Mouse (Mus musculus) MEL (cell line): Measurements from ENCODE around the gene Reln. TPM values are rescaled to one million over a fixed set of nuclear protein-coding genes. Genes with fewer than 3 reads are reported as not detected.

Experiments
- DNase-seq: peaks from one replicate; pipeline ENCODE4 v3.0.0; 2011; ENCODE audit warnings: low read depth, low spot score
- H3K27ac ChIP-seq: 2 replicates; pipeline ENCODE4 v1.5.1; 2012; ENCODE audit warnings: low read depth, mild to moderate bottlenecking, control low read depth, low read length, moderate library complexity; ENCODE audit not compliant: control insufficient read depth
- H3K27me3 ChIP-seq, 2 experiments: fragments of 150-350 bp in 1 of 2; sonication (generic) in 1 of 2; 2 replicates each; pipeline ENCODE4 v1.6.1; 2012; ENCODE audit warnings: low read length in 2 of 2, mild to moderate bottlenecking in 2 of 2, improper control_type of control experiment in 1 of 2, moderate library complexity in 1 of 2; ENCODE audit not compliant: insufficient read depth in 2 of 2, control insufficient read depth in 1 of 2
- H3K36me3 ChIP-seq, 2 experiments: 2 replicates each; pipeline ENCODE4 v1.6.1; 2012 to 2014; ENCODE audit warnings: low read length in 2 of 2, improper control_type of control experiment in 1 of 2, inconsistent platforms in 1 of 2, mild to moderate bottlenecking in 1 of 2; ENCODE audit not compliant: insufficient read depth in 2 of 2, control insufficient read depth in 1 of 2
- H3K4me1 ChIP-seq, 2 experiments: fragments of 150-350 bp in 1 of 2; sonication (generic) in 1 of 2; 2 replicates each; pipeline ENCODE4 v1.6.1; 2012; ENCODE audit warnings: low read length in 2 of 2, improper control_type of control experiment in 1 of 2, mild to moderate bottlenecking in 1 of 2; ENCODE audit not compliant: insufficient read depth in 2 of 2, control insufficient read depth in 1 of 2
- H3K4me3 ChIP-seq, 2 experiments: fragments of 150-350 bp in 1 of 2; sonication (generic) in 1 of 2; 2 replicates each; pipeline ENCODE4 v1.5.1; 2012; ENCODE audit warnings: low read depth in 2 of 2, low read length in 2 of 2, mild to moderate bottlenecking in 2 of 2, moderate library complexity in 2 of 2, control low read depth in 1 of 2, improper control_type of control experiment in 1 of 2; ENCODE audit not compliant: control insufficient read depth in 1 of 2, insufficient read depth in 1 of 2
- H3K79me2 ChIP-seq: 2 replicates; pipeline ENCODE4 v1.6.1; 2012; ENCODE audit warnings: mild to moderate bottlenecking, low read length, moderate library complexity; ENCODE audit not compliant: control insufficient read depth, poor library complexity, insufficient read depth
- H3K9ac ChIP-seq: 2 replicates; pipeline ENCODE4 v1.6.1; 2012; ENCODE audit warnings: low read depth, mild to moderate bottlenecking, control low read depth, low read length, moderate library complexity; ENCODE audit not compliant: control insufficient read depth, poor library complexity, severe bottlenecking
- H3K9me3 ChIP-seq: fragments of 150-350 bp; sonication (generic); replicated peaks from 2 replicates; pipeline ENCODE4 v1.6.1; 2012; ENCODE audit warnings: mild to moderate bottlenecking, low read length, improper control_type of control experiment, moderate library complexity; ENCODE audit not compliant: insufficient read depth
- BHLHE40 ChIP-seq: IDR thresholded peaks from 2 replicates; pipeline ENCODE4 v1.6.1; 2012; ENCODE audit warnings: low read depth, mild to moderate bottlenecking, inconsistent platforms, low read length, improper control_type of control experiment, borderline replicate concordance
- GABPA ChIP-seq: IDR thresholded peaks from 2 replicates; pipeline ENCODE4 v1.6.1; 2012; ENCODE audit warnings: low read depth, mild to moderate bottlenecking, inconsistent platforms, low read length, improper control_type of control experiment, moderate library complexity
- GATA1 ChIP-seq: IDR thresholded peaks from 2 replicates; pipeline ENCODE4 v1.6.1; 2011; ENCODE audit warnings: low read depth, low read length, improper control_type of control experiment
- JUND ChIP-seq: IDR thresholded peaks from 2 replicates; pipeline ENCODE4 v1.6.1; 2011; ENCODE audit warnings: low read depth, mild to moderate bottlenecking, improper control_type of control experiment, low read length
- KAT2A ChIP-seq: conservative IDR thresholded peaks from 2 replicates; pipeline ENCODE4 v1.6.1; 2012; ENCODE audit warnings: low read depth, low read length, improper control_type of control experiment, inconsistent platforms
- MXI1 ChIP-seq: IDR thresholded peaks from 2 replicates; pipeline ENCODE4 v1.6.1; 2011; ENCODE audit warnings: mild to moderate bottlenecking, low read depth, low read length, improper control_type of control experiment
- NELFE ChIP-seq: IDR thresholded peaks from 2 replicates; pipeline ENCODE4 v1.6.1; 2011; ENCODE audit warnings: low read depth, low read length, improper control_type of control experiment
- SIN3A ChIP-seq: IDR thresholded peaks from 2 replicates; pipeline ENCODE4 v1.6.1; 2012; ENCODE audit warnings: low read length, improper control_type of control experiment, inconsistent platforms
- TAL1 ChIP-seq: IDR thresholded peaks from 2 replicates; pipeline ENCODE4 v1.6.1; 2012; ENCODE audit warnings: mild to moderate bottlenecking, inconsistent platforms, low read length, moderate library complexity, mixed read lengths
- USF1 ChIP-seq: IDR thresholded peaks from 2 replicates; pipeline ENCODE4 v1.6.1; 2014; ENCODE audit warnings: low read depth, mild to moderate bottlenecking, inconsistent platforms, low read length, improper control_type of control experiment, moderate library complexity
- USF2 ChIP-seq, 2 experiments: IDR thresholded peaks; 2 replicates each; pipeline ENCODE4 v1.6.1; 2011 to 2012; ENCODE audit warnings: improper control_type of control experiment in 2 of 2, low read length in 2 of 2, borderline replicate concordance in 1 of 2, inconsistent platforms in 1 of 2, low read depth in 1 of 2, mild to moderate bottlenecking in 1 of 2; ENCODE audit not compliant: insufficient read depth in 1 of 2
- ZC3H11A ChIP-seq: IDR thresholded peaks from 2 replicates; pipeline ENCODE4 v1.6.1; 2012; ENCODE audit warnings: low read depth, mild to moderate bottlenecking, inconsistent platforms, low read length, improper control_type of control experiment
- ZNF384 ChIP-seq: IDR thresholded peaks from 2 replicates; pipeline ENCODE4 v1.6.1; 2012; ENCODE audit warnings: low read depth, mild to moderate bottlenecking, inconsistent platforms, low read length, improper control_type of control experiment
- polyA plus RNA-seq, 2 experiments: library from polyadenylated mRNA; stranded (reverse) in 1 of 2; unstranded in 1 of 2; fragments of >175 nt in 1 of 2; fragments of >200 nt in 1 of 2; gene quantifications; 2 replicates each; pipeline versions ENCODE4 v1.2.1 to v1.2.4; 2012; ENCODE audit warnings: low replicate concordance in 2 of 2, low read depth in 1 of 2; ENCODE audit not compliant: insufficient read length in 2 of 2, insufficient read depth in 1 of 2, missing spikeins in 1 of 2
- total RNA-seq: library from RNA; depleted of rRNA; stranded (reverse); fragments of 300-350 nt; gene quantifications from 2 replicates; pipeline ENCODE4 v1.2.3, GENCODE M21; 2012

Reln gene
- total and polyA plus RNA-seq, 3 experiments: not detected

GRCm38 (mm10) chr5:22315990-22316389 lies 28.5 kb downstream of the Reln start:
- Histone ChIP-seq H3K36me3 (no peaks in the 10 kb centered on the region), H3K9me3 (no peaks in the 10 kb centered on the region), H3K27ac (no peak overlapping the region), H3K79me2 (no peaks in the 10 kb centered on the region), H3K4me1 (no peaks in the 10 kb centered on the region), H3K4me3 (no peak overlapping the region), H3K27me3 (no peaks in the 10 kb centered on the region), H3K9ac (no peak overlapping the region)
- TF ChIP-seq USF2 (IDR thresholded peaks at IDR 0.05; ENCODE audit: borderline replicate concordance in 1 of 2, insufficient read depth in 1 of 2, low read depth in 1 of 2, low read length in 2 of 2): no peak
- no peak for TF ChIP-seq MXI1
- no peak for TF ChIP-seq TAL1
- no peak for TF ChIP-seq NELFE
- DNase-seq: no peak

- no peaks in the 10 kb centered on the region for H3K36me3 ChIP-seq
- no peak for DNase-seq
- H3K4me1 ChIP-seq: no peaks in the 10 kb centered on the region
- H3K9ac ChIP-seq: no peak overlapping the region
- H3K27me3 ChIP-seq: no peaks in the 10 kb centered on the region
- TF ChIP-seq KAT2A (no peak), ZNF384 (no peak), GATA1 (no peak), SIN3A (no peak), JUND (no peak), GABPA (no peak)
- no peaks in the 10 kb centered on the region for H3K79me2 ChIP-seq
- H3K27ac ChIP-seq: no peak overlapping the region
- no peak overlapping the region for H3K4me3 ChIP-seq
- H3K9me3 ChIP-seq: no peaks in the 10 kb centered on the region
Measured at GRCm38 (mm10) chr5:22312995-22313394, 31.5 kb downstream of the Reln start.

DNA sequence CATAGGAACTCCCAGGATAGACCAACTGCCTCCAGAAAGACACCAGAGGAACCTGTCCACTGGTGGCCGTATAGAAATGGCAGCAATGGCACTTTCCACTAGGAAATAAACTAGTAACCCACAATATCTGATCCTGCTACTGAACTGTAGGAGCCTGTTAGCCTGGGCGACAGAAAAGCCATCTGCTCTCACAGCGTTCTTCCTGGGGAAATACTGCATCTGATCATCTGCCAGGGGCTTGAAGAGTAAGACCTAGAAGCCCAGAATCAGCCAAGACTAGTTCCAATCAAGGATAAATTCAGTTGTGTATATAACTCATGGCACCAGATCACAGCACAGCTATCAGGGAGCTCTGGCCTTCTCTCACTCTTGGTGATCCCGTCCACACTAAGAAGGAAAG lies 33.5 kb downstream of the Reln start:
- no peaks in the 10 kb centered on the region for H3K9me3 ChIP-seq
- H3K27ac ChIP-seq: no peak overlapping the region
- no peaks in the 10 kb centered on the region for H3K27me3 ChIP-seq
- no peak overlapping the region for H3K4me3 ChIP-seq
- no peaks in the 10 kb centered on the region for H3K4me1 ChIP-seq
- no peak overlapping the region for H3K9ac ChIP-seq
- no peaks in the 10 kb centered on the region for H3K79me2 ChIP-seq
- DNase-seq: no peak
- H3K36me3 ChIP-seq: no peaks in the 10 kb centered on the region
- TF ChIP-seq GABPA: no peak
- TF ChIP-seq ZC3H11A: no peak
- no peak for TF ChIP-seq JUND
- TF ChIP-seq USF1: no peak
- TF ChIP-seq BHLHE40: no peak
